12 mouse cellular contexts compared by ENCODE assay signal in genomic region chr1:41918394-41919262, GRCm38 (mm10).
DNase-seq lines count a peak whose midpoint lies in the region; ATAC-seq and TF ChIP-seq lines count a peak whose summit lies in the region.
"Had no signal": no experiment of that assay in that cellular context is flagged by ENCODE, and none has a peak within 500 bp of the region (broad histone marks: within the 10 kb centered on the region; RNA-seq: fewer than 3 reads in every experiment).

No protein-coding gene starts in this region.

- H3K4me2 ChIP-seq in hindbrain, postnatal 0 days (ENCODE audit: low read depth, low read length), result no peak overlapping the region
- peak overlapping the region; percentile 15; the same call in 1 of the 2 replicates for H3K4me2 ChIP-seq in embryonic facial prominence, embryonic 12.5 days (replicated peaks)
- H3K4me2 ChIP-seq in limb, embryonic 11.5 days (ENCODE audit: low read depth, severe bottlenecking), result 0 out of 2 replicates have a peak overlapping the region, but pooled peaks have one; percentile 26
- H3K4me2 ChIP-seq: liver, embryonic 12.5 days had no signal

- no peaks in the 10 kb centered on the region for H3K36me3 ChIP-seq in hindbrain, embryonic 10.5 days
- no peaks in the 10 kb centered on the region for H3K36me3 ChIP-seq in hindbrain, postnatal 0 days (ENCODE audit: insufficient read depth, low read length)
- H3K36me3 ChIP-seq in embryonic facial prominence, embryonic 12.5 days, result no peaks in the 10 kb centered on the region
- no peaks in the 10 kb centered on the region for H3K36me3 ChIP-seq in limb, embryonic 11.5 days (ENCODE audit: control insufficient read depth, insufficient read depth, low read length)
- H3K36me3 ChIP-seq: liver, embryonic 12.5 days had no signal

- 71% methylated on average over 11 of the region's 11 CpGs for WGBS in hindbrain, embryonic 10.5 days
- 59% methylated on average over 11 of the region's 11 CpGs for WGBS in hindbrain, postnatal 0 days
- WGBS in embryonic facial prominence, embryonic 12.5 days, result 20% methylated on average over 11 of the region's 11 CpGs
- WGBS in limb, embryonic 11.5 days, result 24% methylated on average over 11 of the region's 11 CpGs

- H3K9me3 ChIP-seq in hindbrain, embryonic 10.5 days, result no peaks in the 10 kb centered on the region
- H3K9me3 ChIP-seq in hindbrain, postnatal 0 days (ENCODE audit: low read length), result no peaks in the 10 kb centered on the region
- no peaks in the 10 kb centered on the region for H3K9me3 ChIP-seq in embryonic facial prominence, embryonic 12.5 days
- H3K9me3 ChIP-seq in limb, embryonic 11.5 days (ENCODE audit: control insufficient read depth, low read length), result no peaks in the 10 kb centered on the region
- H3K9me3 ChIP-seq: liver, embryonic 12.5 days had no signal

- H3K27me3 ChIP-seq in hindbrain, embryonic 10.5 days (ENCODE audit: insufficient read depth, poor library complexity, severe bottlenecking), result no peaks in the 10 kb centered on the region
- H3K27me3 ChIP-seq in hindbrain, postnatal 0 days (ENCODE audit: insufficient read depth, low read length), result no peaks in the 10 kb centered on the region
- no peaks in the 10 kb centered on the region for H3K27me3 ChIP-seq in embryonic facial prominence, embryonic 12.5 days
- no peaks in the 10 kb centered on the region for H3K27me3 ChIP-seq in limb, embryonic 11.5 days (ENCODE audit: control insufficient read depth, insufficient read depth, low read length)
- H3K27me3 ChIP-seq: liver, embryonic 12.5 days had no signal

- H3K27ac ChIP-seq in hindbrain, embryonic 10.5 days, result 0 out of 2 replicates have a peak overlapping the region, but pooled peaks have one; percentile 36
- no peak overlapping the region for H3K27ac ChIP-seq in hindbrain, postnatal 0 days
- no peak overlapping the region for H3K27ac ChIP-seq in embryonic facial prominence, embryonic 12.5 days
- H3K27ac ChIP-seq in limb, embryonic 11.5 days (replicated peaks; ENCODE audit: low read depth, low read length), result no peak overlapping the region
- no peak overlapping the region for H3K27ac ChIP-seq in layer of hippocampus, adult 2 months
- H3K27ac ChIP-seq: liver, embryonic 12.5 days had no signal

- ATAC-seq in hindbrain, postnatal 0 days, result no peak
- ATAC-seq in embryonic facial prominence, embryonic 12.5 days (ENCODE audit: insufficient number of reproducible peaks, insufficient read depth, low FRiP score, low TSS enrichment), result peak; percentile 47; the same call in 1 of the 2 replicates
- no peak for ATAC-seq in limb, embryonic 11.5 days (ENCODE audit: insufficient number of reproducible peaks, low FRiP score, low TSS enrichment, low read depth)
- ATAC-seq: liver, embryonic 12.5 days had no signal

- DNase-seq in hindbrain, embryonic 10.5 days (ENCODE audit: low spot score), result no peak
- no peak for DNase-seq in hindbrain, postnatal 0 days (ENCODE audit: low spot score)
- peak; percentile 26 for DNase-seq in embryo, embryonic 10 days (ENCODE audit: low spot score)
- peak; percentile 28 for DNase-seq in limb, embryonic 11.5 days (ENCODE audit: low spot score)
- DNase-seq in urinary bladder, adult 18-20 months (ENCODE audit: low spot score in 2 of 2), result no peak
- DNase-seq in yolk sac, embryonic 10.5 days (ENCODE audit: low spot score), result no peak
- DNase-seq in layer of hippocampus, adult 2 months (ENCODE audit: low spot score in 2 of 2), result no peak
- DNase-seq: adrenal gland, postnatal 36 days; cerebellum, adult 2 months; lung, postnatal 4 days had no signal

- no peak overlapping the region for H3K9ac ChIP-seq in hindbrain, postnatal 0 days (replicated peaks; ENCODE audit: low read length)
- H3K9ac ChIP-seq in embryonic facial prominence, embryonic 12.5 days, result no peak overlapping the region
- no peak overlapping the region for H3K9ac ChIP-seq in limb, embryonic 11.5 days (ENCODE audit: low read length)
- H3K9ac ChIP-seq: liver, embryonic 12.5 days had no signal

- peaks cover 5% of the 10 kb centered on the region; the same call in 1 of the 2 replicates for H3K4me1 ChIP-seq in hindbrain, embryonic 10.5 days (replicated peaks)
- H3K4me1 ChIP-seq in hindbrain, postnatal 0 days (ENCODE audit: insufficient read depth, low read length), result no peaks in the 10 kb centered on the region
- H3K4me1 ChIP-seq in embryonic facial prominence, embryonic 12.5 days, result peaks cover 13% of the 10 kb centered on the region; the same call in 1 of the 2 replicates
- no peaks in the 10 kb centered on the region for H3K4me1 ChIP-seq in limb, embryonic 11.5 days (ENCODE audit: control insufficient read depth, insufficient read depth, low read length)
- H3K4me1 ChIP-seq: liver, embryonic 12.5 days had no signal

- no peak overlapping the region for H3K4me3 ChIP-seq in hindbrain, embryonic 10.5 days
- H3K4me3 ChIP-seq in hindbrain, postnatal 0 days (ENCODE audit: low read length), result no peak overlapping the region
- no peak overlapping the region for H3K4me3 ChIP-seq in embryonic facial prominence, embryonic 12.5 days
- H3K4me3 ChIP-seq in limb, embryonic 11.5 days (ENCODE audit: low read depth, low read length), result no peak overlapping the region
- no peak overlapping the region for H3K4me3 ChIP-seq in layer of hippocampus, adult 2 months
- H3K4me3 ChIP-seq: liver, embryonic 12.5 days had no signal

- no peak for TF ChIP-seq CTCF in hindbrain, postnatal 0 days (IDR thresholded peaks at IDR 0.05; ENCODE audit: low read depth)
- no peak for TF ChIP-seq CTCF in layer of hippocampus, adult 2 months (conservative IDR thresholded peaks at IDR 0.05)

Comparison
In these comparisons a context has a peak if more than half of its experiments do, and no peak if none do; other contexts are left out.
1. DNase-seq: peak in embryo, embryonic 10 days (single experiment) and limb, embryonic 11.5 days (single experiment); none in hindbrain, embryonic 10.5 days (single experiment), hindbrain, postnatal 0 days (single experiment), urinary bladder, adult 18-20 months (0 of 2), yolk sac, embryonic 10.5 days (single experiment) and layer of hippocampus, adult 2 months (0 of 2).